Mouse (Mus musculus): ENCODE results near the gene Zbtb17. TPM values are rescaled to one million over a fixed set of nuclear protein-coding genes. Genes with fewer than 3 reads are reported as not detected.

Zbtb17 gene
- total RNA-seq, 2 experiments from 2014 or later: 45.3 to 46.4 TPM

GRCm38 (mm10) chr4:141419398-141420191, 24.9 kb upstream of the Zbtb17 start:
- H3K4me3 ChIP-seq: no peak overlapping the region
- H3K27ac ChIP-seq: no peak overlapping the region
- TF ChIP-seq CTCF (IDR thresholded peaks at IDR 0.05): no peak
- intact Hi-C loops (cut with DNase I): no loop called here
- peak in 1 of 2 experiments; percentile 46 for DNase-seq (ENCODE audit: extremely low spot score in 1 of 2, low spot score in 2 of 2)

- no peak for TF ChIP-seq CTCF (IDR thresholded peaks at IDR 0.05)
- intact Hi-C loops (cut with DNase I): no loop called here
- no peak for DNase-seq (ENCODE audit: extremely low spot score in 1 of 2, low spot score in 2 of 2)
- Histone ChIP-seq H3K4me3 (no peak within 1 kb of the TSS), H3K27ac (no peak within 1 kb of the TSS)
Observed at GRCm38 (mm10) chr4:141420192-141420829, 24.1 kb upstream of the Zbtb17 start, which contains the start of gene Hspb7. Gene Hspb7 (plus strand): TSS chr4:141420779.

GRCm38 (mm10) chr4:141420886-141421285, 23.6 kb upstream of the Zbtb17 start:
- intact Hi-C loops (cut with DNase I): no loop called here
- DNase-seq (ENCODE audit: extremely low spot score in 1 of 2, low spot score in 2 of 2): no peak
- TF ChIP-seq CTCF (IDR thresholded peaks at IDR 0.05): no peak
- Histone ChIP-seq H3K27ac (no peak overlapping the region), H3K4me3 (no peak overlapping the region)

- Histone ChIP-seq H3K27ac (no peak overlapping the region), H3K4me3 (no peak overlapping the region)
- DNase-seq (ENCODE audit: extremely low spot score in 1 of 2, low spot score in 2 of 2): no peak
- TF ChIP-seq CTCF (IDR thresholded peaks at IDR 0.05): no peak
- intact Hi-C loops (cut with DNase I): no loop called here
Observed at GRCm38 (mm10) chr4:141421423-141421822, 23.0 kb upstream of the Zbtb17 start.

GRCm38 (mm10) chr4:141422841-141423240, 21.6 kb upstream of the Zbtb17 start:
- H3K4me3 ChIP-seq: no peak overlapping the region
- DNase-seq (ENCODE audit: extremely low spot score in 1 of 2, low spot score in 2 of 2): no peak
- H3K27ac ChIP-seq: no peak overlapping the region
- intact Hi-C loops (cut with DNase I): no loop called here
- no peak for TF ChIP-seq CTCF (IDR thresholded peaks at IDR 0.05)

GRCm38 (mm10) chr4:141423288-141423687, 21.2 kb upstream of the Zbtb17 start:
- intact Hi-C loops (cut with DNase I): no loop called here
- H3K27ac ChIP-seq: no peak overlapping the region
- no peak overlapping the region for H3K4me3 ChIP-seq
- no peak for DNase-seq (ENCODE audit: extremely low spot score in 1 of 2, low spot score in 2 of 2)
- TF ChIP-seq CTCF (IDR thresholded peaks at IDR 0.05): no peak

GRCm38 (mm10) chr4:141423691-141424431, 20.6 kb upstream of the Zbtb17 start:
- no peak for DNase-seq (ENCODE audit: extremely low spot score in 1 of 2, low spot score in 2 of 2)
- Histone ChIP-seq H3K27ac (no peak overlapping the region), H3K4me3 (no peak overlapping the region)
- intact Hi-C loops (cut with DNase I): no loop called here
- no peak for TF ChIP-seq CTCF (IDR thresholded peaks at IDR 0.05)

- no peak for TF ChIP-seq CTCF (IDR thresholded peaks at IDR 0.05)
- Histone ChIP-seq H3K4me3 (peak overlapping the region; percentile 53), H3K27ac (peak overlapping the region; percentile 95)
- DNase-seq (ENCODE audit: extremely low spot score in 1 of 2, low spot score in 2 of 2): peak; percentile 70 to 73
- intact Hi-C loops (cut with DNase I): no loop called here
Observed at GRCm38 (mm10) chr4:141425484-141426479, 18.7 kb upstream of the Zbtb17 start.

- peak in 1 of 2 experiments; percentile 8 for DNase-seq (ENCODE audit: extremely low spot score in 1 of 2, low spot score in 2 of 2)
- Histone ChIP-seq H3K4me3 (peak overlapping the region; percentile 53; the same call in 1 of the 2 replicates), H3K27ac (peak overlapping the region; percentile 95)
- TF ChIP-seq CTCF (IDR thresholded peaks at IDR 0.05): no peak
- intact Hi-C loops (cut with DNase I): loop anchor here (1.0 kb wide), 1 partner anchor 22 kb away; no protein-coding TSS in a partner anchor
Observed at GRCm38 (mm10) chr4:141426796-141427745, 17.4 kb upstream of the Zbtb17 start.

GRCm38 (mm10) chr4:141427921-141428320, 16.5 kb upstream of the Zbtb17 start:
- Histone ChIP-seq H3K27ac (no peak overlapping the region), H3K4me3 (no peak overlapping the region)
- TF ChIP-seq CTCF (IDR thresholded peaks at IDR 0.05): no peak
- no peak for DNase-seq (ENCODE audit: extremely low spot score in 1 of 2, low spot score in 2 of 2)
- intact Hi-C loops (cut with DNase I): loop anchor here (1.0 kb wide), 1 partner anchor 23 kb away; no protein-coding TSS in a partner anchor
